Mouse (Mus musculus) neural tube, embryonic 13.5 days (tissue): ENCODE measurements around the gene Cox5a. TPM values are rescaled to one million over a fixed set of nuclear protein-coding genes. Genes with fewer than 3 reads are reported as not detected.

Experiments
- ATAC-seq: fragments of 200-750 bp; cut with Nextera tagmentation; 2 replicates; pipeline ENCODE4 v1.8.0; 2017; ENCODE audit warnings: low read depth, mild to moderate bottlenecking, moderate TSS enrichment, moderate library complexity
- H3K27ac ChIP-seq: fragments of 300-500 bp; sonication (generic); replicated peaks from 2 replicates; pipeline ENCODE4 v1.5.1; 2015; ENCODE audit warnings: moderate library complexity, mild to moderate bottlenecking, inconsistent platforms
- H3K27me3 ChIP-seq: fragments of 300-500 bp; sonication (generic); 2 replicates; pipeline ENCODE4 v1.6.1; 2015; ENCODE audit warnings: mild to moderate bottlenecking, inconsistent platforms
- H3K36me3 ChIP-seq: fragments of 300-500 bp; sonication (generic); 2 replicates; pipeline ENCODE4 v1.6.1; 2015; ENCODE audit warnings: mild to moderate bottlenecking, inconsistent platforms
- H3K4me1 ChIP-seq: fragments of 300-500 bp; sonication (generic); replicated peaks from 2 replicates; pipeline ENCODE4 v1.6.1; 2015; ENCODE audit warnings: inconsistent platforms
- H3K4me2 ChIP-seq: fragments of 300-500 bp; sonication (generic); 2 replicates; pipeline ENCODE4 v1.6.1; 2015; ENCODE audit warnings: inconsistent platforms, mild to moderate bottlenecking, moderate library complexity
- H3K4me3 ChIP-seq: fragments of 300-500 bp; sonication (generic); 2 replicates; pipeline ENCODE4 v1.5.1; 2015; ENCODE audit warnings: mild to moderate bottlenecking, inconsistent platforms
- H3K9ac ChIP-seq: fragments of 300-500 bp; sonication (generic); 2 replicates; pipeline ENCODE4 v1.6.1; 2015; ENCODE audit warnings: moderate library complexity, mild to moderate bottlenecking, inconsistent platforms
- H3K9me3 ChIP-seq: fragments of 300-500 bp; sonication (generic); 2 replicates; pipeline ENCODE4 v1.6.1; 2016; ENCODE audit warnings: inconsistent platforms
- WGBS: fragments of 180-500 bp; shearing (Covaris S2); methylation state at CpG from one replicate; pipeline ENCODE4 v1.1.7; 2015; 5-methylcytosine and 5-hydroxymethylcytosine counted together
- polyA plus RNA-seq: library from polyadenylated mRNA; unstranded; fragments of >200 nt; fragmentation: Nextera tagmentation; extraction: Ambion mirVana; gene quantifications from 2 replicates; pipeline ENCODE4 v1.2.1, GENCODE M21; 2015

The Cox5a gene
- polyA plus RNA-seq, 1 experiment from 2014 or later = 997 TPM

DNA sequence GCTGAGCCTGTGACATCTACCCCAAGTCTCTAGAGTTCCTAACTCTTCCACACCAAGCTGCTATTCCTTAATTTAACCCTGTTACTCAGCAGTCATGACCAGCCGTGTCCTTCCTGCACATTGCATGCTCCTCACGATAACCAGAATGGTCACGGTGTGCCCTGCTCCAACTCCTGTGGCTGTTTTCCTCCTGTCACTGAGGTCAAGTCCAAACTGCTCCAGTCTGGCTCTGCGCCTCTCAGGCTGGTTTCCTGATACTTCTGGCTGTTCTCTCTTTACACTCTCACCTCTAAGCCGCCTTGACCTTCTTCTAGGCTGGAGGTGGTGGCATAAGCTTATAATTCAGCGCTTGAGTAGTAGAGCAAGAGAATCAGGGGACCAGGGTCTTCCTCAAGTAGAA lies 47.4 kb downstream of the Cox5a start:
- Histone ChIP-seq H3K27ac (no peak overlapping the region), H3K4me3 (no peak overlapping the region), H3K36me3 (peaks cover 49% of the 10 kb centered on the region), H3K9ac (no peak overlapping the region), H3K4me2 (no peak overlapping the region), H3K9me3 (no peaks in the 10 kb centered on the region), H3K27me3 (no peaks in the 10 kb centered on the region), H3K4me1 (peaks cover 29% of the 10 kb centered on the region)
- ATAC-seq = no peak
- WGBS = 93% methylated on average over 6 of the region's 6 CpGs

DNA sequence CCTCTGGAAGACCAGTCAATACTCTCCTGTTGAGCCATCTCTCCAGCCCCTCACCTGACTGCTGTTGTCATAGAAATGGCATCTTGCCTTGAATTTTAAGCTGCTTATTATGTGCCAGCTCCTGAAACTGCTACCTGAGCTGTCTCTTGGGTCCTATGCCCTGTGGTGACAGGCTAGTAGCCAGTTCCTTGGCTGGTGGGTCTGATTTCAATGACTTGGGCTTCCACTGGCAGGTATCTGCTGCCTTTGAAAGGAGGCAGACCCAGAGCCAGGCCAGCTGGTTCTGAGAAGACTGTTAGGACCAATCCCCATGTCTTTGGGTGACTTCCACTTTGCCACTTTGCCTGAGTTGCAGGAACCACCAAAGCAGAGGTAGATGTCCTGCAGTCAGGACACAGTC lies 53.3 kb downstream of the Cox5a start:
- H3K4me1 ChIP-seq = no peaks in the 10 kb centered on the region
- H3K4me3 ChIP-seq = no peak overlapping the region
- ATAC-seq = no peak
- H3K9ac ChIP-seq = no peak overlapping the region
- H3K27me3 ChIP-seq = no peaks in the 10 kb centered on the region
- no peak overlapping the region for H3K4me2 ChIP-seq
- peaks cover 58% of the 10 kb centered on the region for H3K36me3 ChIP-seq
- H3K27ac ChIP-seq = no peak overlapping the region
- H3K9me3 ChIP-seq = no peaks in the 10 kb centered on the region

DNA sequence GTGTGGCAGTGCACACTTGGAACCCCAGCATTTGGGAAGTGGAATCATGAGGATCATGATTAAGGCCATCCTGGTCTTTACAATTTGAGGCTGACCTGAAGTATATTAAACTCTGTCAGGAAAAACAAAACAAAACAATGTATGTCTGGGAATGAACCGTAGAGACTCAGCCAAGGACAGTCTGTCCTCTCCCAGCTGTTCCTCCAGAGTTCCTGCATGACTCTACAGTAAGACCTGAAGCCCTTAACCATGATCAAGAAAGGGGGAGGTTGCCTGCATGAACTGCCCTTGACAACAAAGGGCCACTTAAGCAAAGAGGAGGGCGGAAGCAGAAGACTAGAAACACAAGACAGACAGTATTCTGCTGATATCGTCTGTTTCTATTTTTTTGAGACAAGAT lies 54.5 kb downstream of the Cox5a start:
- peaks cover 59% of the 10 kb centered on the region for H3K36me3 ChIP-seq
- WGBS = 85% methylated on average over 3 of the region's 3 CpGs
- H3K27ac ChIP-seq = no peak overlapping the region
- H3K27me3 ChIP-seq = no peaks in the 10 kb centered on the region
- no peak overlapping the region for H3K4me2 ChIP-seq
- no peak overlapping the region for H3K9ac ChIP-seq
- no peak for ATAC-seq
- H3K4me1 ChIP-seq = no peaks in the 10 kb centered on the region
- H3K9me3 ChIP-seq = no peaks in the 10 kb centered on the region
- no peak overlapping the region for H3K4me3 ChIP-seq

DNA sequence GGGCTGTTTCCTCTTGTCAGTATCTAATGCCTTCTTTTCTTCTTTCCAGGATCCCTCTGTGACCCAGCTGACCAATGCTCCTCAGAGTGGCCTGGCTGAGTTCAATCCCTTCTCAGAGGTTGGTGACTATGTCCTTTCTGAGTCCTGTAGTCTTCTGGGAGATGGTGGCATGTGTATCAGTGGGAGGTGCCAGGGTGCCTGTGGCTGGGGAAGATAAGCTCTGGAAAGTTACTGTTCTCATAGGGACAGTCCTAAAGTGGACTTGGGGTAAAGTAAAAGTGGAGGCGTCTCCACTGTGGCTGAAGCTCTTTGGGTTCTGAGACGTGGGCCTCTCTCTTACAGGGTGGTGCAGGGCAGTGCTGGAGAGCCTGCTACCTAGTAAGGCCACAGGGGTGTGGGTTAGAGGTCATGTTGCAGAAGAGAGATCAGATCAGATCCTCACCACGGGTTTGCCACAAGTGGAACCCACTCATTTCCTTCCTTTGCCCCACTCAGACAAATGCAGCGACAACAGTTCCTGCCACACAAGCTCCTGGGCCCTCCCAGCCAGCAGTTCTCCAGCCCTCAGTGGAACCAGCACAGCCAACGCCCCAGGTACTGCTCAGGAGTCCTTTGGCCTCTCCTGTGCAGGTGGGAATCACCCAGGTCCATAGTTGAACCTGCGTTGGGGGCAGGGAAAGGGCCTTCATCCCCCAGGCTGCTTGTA lies 56.2 kb downstream of the Cox5a start:
- Histone ChIP-seq H3K9me3 (no peaks in the 10 kb centered on the region), H3K4me2 (no peak overlapping the region), H3K9ac (no peak overlapping the region), H3K27me3 (no peaks in the 10 kb centered on the region), H3K4me3 (no peak overlapping the region), H3K4me1 (no peaks in the 10 kb centered on the region), H3K27ac (no peak overlapping the region), H3K36me3 (peaks cover 61% of the 10 kb centered on the region)
- WGBS = 88% methylated on average over 6 of the region's 6 CpGs
- no peak for ATAC-seq

Other genes with a start within 250 kb of the Cox5a start
- gene Ppcdc, start 81.2 kb upstream of the Cox5a start, polyA plus RNA-seq = 22.8 and 23.6 TPM in 2 replicates
- 65.1 and 67.8 TPM in 2 replicates for gene Scamp5, start 53.2 kb upstream of the Cox5a start, polyA plus RNA-seq
- 21.0 and 21.9 TPM in 2 replicates for gene Rpp25, start 17.2 kb upstream of the Cox5a start, polyA plus RNA-seq
- gene Fam219b, start 16.3 kb downstream of the Cox5a start, polyA plus RNA-seq = 20.2 and 20.6 TPM in 2 replicates
- gene Mpi, start 31.5 kb downstream of the Cox5a start, polyA plus RNA-seq = 70.8 and 73.1 TPM in 2 replicates
- 48.0 and 53.7 TPM in 2 replicates for gene Scamp2, start 39.7 kb downstream of the Cox5a start, polyA plus RNA-seq
- 25.9 and 26.5 TPM in 2 replicates for gene Ulk3, start 68.2 kb downstream of the Cox5a start, polyA plus RNA-seq
- not detected in 2 replicates for gene Cplx3, start 85.0 kb downstream of the Cox5a start, polyA plus RNA-seq
- not detected in 2 replicates for gene Lman1l, start 99.5 kb downstream of the Cox5a start, polyA plus RNA-seq
- 43.7 and 43.9 TPM in 2 replicates for gene Csk, start 132.4 kb downstream of the Cox5a start, polyA plus RNA-seq
- not detected in 2 replicates for gene Cyp1a2, start 162.4 kb downstream of the Cox5a start, polyA plus RNA-seq
- 0.15 TPM in 1 of 2 replicates, not detected in the other for gene Cyp1a1, start 166.7 kb downstream of the Cox5a start, polyA plus RNA-seq
- 32.0 and 35.4 TPM in 2 replicates for gene Edc3, start 187.3 kb downstream of the Cox5a start, polyA plus RNA-seq
- 68.6 and 76.6 TPM in 2 replicates for gene Clk3, start 244.6 kb downstream of the Cox5a start, polyA plus RNA-seq